Mouse (Mus musculus) left cerebral cortex, adult 8-10 months (tissue): ENCODE data around the gene Cdk4. TPM values are rescaled to one million over a fixed set of nuclear protein-coding genes. Genes with fewer than 3 reads are reported as not detected.
"Not testable (repeated sequence)": the region's sequence is repeated elsewhere in the genome, so short reads cannot be mapped to it uniquely, and the experiment has no call there.

Source experiments
- DNase-seq, 2 experiments: peaks; one replicate each; pipeline ENCODE4 v3.0.0; 2022; ENCODE audit warnings: low spot score in 2 of 2
- total RNA-seq, 4 experiments: library from RNA; stranded (reverse); gene quantifications; 2 replicates each; pipeline ENCODE4 v1.2.4; 2022

Cdk4 gene
- total RNA-seq, 4 experiments from 2014 or later = 79.8 to 91.4 (median 85.4) TPM

DNA sequence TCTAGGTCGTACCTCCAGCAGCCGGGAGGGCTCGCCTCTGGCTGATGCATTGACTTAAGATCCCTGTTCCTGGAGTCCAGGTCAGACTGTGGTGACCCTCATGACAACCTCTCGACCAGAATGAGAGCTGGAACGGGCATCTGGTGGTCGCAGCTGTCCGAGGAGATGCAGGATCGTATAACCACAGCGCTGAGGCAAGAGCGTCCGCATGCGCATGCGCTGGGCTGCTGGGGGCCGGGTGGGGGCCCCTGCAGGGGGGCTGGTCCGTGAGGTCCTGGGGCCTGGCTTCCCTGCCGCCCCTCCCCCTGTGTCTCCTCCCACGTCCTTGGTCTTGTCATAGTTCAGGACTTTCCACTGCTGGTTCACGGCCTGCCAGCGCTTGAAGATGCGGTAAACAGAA lies 6.8 kb upstream of the Cdk4 start:
- DNase-seq = no peak

DNA sequence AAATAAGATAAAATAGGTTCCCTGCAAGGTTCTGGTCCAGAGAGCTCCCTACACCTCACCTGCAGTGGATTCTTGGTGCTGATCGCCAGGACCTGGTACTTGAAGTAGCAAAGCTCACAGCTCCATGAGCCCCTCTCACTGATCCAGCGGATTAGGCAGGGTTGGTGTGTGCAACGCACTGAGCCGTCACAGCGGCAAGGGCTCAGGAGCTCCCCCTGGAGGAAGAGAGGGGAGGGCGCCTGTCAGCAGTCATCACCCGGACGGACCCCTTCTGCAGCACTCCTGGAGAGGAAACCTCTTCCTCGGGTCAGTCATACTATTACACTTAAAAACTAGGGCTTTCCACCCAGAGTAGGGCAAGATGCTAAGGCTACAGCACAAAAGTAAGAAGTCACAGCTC lies 5.2 kb upstream of the Cdk4 start:
- DNase-seq = no peak

DNA sequence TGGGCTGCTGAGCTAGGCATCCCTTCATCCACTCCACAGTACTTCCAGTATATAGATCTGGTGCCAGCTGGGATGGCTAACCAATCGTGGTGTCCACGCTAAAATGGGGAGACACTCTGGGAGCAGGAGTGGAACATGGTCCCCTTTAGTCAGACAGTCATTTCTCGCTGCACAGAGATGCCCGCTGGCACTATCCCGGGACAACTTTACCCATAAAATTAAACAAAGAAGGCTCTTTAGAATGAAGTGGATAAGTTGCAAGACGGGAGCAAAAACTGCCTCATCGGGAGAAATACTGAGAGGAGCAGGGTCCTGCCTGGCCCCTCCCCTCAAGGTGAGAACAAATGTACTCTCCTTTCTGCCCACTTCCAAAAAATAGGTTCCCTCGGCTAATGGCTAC lies 4.6 kb upstream of the Cdk4 start:
- no peak for DNase-seq

DNA sequence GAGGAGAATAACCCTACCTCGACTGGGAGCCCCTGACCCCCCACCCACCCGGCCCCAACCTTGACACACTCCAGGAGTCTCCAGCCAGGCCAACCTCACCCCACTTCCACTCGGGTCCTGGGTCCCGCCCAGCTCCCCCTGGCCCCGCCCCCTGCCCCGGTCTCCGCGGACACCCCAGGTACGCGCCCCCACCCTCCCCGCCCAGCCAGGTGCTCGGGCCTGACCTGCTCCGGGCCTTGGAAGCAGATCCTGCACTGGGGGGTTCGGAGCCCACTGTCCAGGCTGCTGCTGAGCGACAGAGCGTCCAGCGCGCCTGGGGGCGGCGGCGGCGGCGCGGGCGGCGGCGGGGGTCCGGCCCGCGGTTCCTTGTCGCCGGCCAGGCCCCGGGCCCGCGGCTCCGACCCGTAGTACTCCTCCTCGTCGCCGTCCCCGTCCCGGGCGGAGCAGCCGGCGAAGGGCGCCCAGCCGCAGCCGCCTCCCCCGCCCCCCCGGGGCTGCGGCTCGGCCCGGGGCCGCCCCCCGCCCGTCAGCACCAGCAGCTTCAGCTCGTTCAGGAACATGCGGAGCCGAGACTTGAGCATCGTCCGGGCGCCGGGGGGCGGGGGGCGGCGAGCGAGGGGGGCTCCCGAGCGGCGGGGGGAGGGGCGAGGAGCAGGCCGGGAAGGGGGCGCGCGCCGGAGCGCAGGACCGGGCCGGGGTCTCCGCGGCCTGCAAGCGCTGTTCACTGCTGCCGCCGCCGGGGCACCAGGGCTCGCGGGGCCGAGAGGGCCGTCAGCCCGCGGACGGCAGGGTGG lies 4.0 kb upstream of the Cdk4 start:
- DNase-seq = no peak

DNA sequence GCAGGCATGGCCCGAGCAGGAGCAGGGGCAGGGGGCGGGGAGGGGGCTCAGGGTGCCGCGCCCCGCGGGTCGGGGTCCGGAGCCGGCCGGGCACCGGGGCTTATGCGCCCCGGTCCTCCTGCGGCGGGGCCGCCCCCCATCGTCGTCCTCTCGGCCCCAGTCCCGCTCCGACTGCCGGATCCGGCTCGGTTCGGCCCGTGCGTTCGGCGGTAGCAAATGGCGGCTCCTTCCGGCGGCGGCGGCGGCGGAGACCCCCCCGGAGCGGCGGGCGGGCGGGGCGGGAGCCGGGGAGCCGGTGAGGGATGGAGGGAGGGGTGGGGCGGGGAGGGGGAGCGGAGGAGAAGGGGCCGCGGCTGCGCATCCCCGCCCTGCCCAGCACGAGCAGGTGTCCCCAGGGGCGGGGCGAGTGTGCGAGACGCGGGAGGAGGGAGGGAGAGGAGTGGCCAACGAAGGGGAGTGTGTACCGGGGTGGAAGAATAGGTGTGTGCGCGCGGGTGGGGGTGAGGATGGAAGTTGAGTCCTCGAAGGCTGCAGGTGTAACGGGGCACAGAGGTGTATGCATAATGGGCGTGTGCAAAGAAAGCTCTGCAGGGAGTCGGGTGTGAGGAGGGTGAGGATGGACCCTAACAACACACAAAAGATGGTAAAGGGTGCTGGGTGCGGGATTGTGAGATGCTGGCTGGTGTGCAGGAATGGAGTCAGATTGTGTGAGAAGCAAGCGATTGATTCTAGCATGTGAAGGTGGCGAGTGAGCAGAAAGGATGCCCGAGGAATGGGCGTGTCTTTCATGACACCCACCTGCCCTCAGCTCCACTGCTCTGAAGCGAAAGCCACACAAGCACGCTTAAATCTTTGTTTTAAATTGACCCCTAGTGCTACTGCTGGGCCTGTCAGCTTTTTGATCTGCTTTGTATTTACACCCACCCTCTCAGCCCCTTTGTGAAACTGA lies 3.1 kb upstream of the Cdk4 start, which contains the start of gene March9:
March9 (minus strand) TSS at position 217 of the 949 bp plus-strand sequence.
- DNase-seq = no peak

DNA sequence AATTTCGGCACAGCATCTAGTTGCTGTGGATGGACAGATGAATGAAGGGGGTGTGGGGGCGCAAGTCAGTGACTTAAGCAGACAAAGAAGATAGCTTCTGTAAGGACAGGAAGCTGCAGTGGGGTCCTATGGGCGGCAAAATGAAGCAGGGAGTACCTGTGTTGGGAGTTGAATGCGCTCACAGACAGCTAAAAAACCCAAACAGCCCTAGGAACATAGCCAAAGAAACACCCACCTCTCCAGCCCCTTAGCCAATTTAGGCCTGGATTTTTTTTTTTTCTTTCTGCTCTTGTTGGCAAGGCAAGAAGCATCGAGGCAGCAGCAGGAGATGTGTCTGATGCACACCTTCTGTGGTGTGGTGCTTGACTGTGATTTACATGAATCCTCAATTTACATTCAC lies 2.2 kb upstream of the Cdk4 start:
- no peak for DNase-seq

DNA sequence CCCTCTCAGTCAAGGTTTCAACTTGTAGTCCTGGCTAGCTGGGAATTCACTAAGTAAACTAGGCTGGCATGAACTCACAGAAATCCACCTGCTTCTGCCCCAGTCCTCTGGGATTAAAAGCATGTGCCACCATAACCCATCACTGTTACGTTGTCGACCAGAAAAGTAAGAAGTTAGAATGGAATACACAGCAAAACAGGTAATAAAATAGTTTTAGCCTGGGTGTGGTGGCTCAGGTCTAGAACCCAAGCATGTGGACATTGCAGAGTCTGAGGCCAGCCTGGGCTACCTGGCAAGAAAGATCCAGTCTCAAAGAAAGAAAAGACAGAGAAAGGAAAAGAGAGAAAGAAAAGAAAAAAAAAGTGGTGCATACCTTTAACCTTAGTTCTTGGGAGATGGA lies 1.8 kb upstream of the Cdk4 start:
- DNase-seq = peak in 1 of 2 experiments; percentile 18

DNA sequence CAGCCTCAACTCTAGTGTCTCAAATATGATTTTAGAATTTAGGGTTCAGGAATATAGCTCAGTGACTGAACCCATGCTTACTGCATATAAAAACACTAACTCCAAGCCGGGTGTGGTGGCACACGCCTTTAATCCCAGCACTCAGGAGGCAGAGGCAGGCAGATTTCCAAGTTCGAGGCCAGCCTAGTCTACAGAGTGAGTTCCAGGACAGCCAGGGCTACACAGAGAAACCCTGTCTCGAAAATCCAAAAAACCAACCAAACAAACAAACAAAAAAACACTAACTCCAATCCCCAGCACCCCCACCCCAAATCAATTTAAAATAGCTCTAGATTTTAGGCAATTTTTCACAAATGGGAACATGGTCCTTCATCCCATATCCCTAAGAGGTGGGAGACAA lies 1.2 kb upstream of the Cdk4 start:
- not testable (repeated sequence) for DNase-seq

DNA sequence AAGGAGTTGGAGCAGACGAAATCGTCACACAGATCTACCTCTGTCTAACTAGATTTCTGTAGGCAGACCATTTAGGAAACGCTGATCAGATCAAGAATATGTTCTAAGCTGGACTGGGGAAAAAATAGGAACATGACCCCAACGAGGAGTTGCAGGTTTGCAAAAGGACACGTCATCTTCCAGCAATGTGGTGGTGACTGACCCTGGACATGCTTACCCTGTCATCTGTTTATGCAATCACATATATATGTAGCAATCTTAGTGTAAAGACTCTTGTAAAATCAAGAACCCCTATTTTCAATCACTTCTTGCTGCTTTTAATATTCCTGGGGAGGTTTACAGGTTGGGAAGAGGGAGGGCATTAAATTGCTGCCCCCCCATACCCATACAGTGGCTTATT lies 831 bp upstream of the Cdk4 start:
- no peak for DNase-seq

DNA sequence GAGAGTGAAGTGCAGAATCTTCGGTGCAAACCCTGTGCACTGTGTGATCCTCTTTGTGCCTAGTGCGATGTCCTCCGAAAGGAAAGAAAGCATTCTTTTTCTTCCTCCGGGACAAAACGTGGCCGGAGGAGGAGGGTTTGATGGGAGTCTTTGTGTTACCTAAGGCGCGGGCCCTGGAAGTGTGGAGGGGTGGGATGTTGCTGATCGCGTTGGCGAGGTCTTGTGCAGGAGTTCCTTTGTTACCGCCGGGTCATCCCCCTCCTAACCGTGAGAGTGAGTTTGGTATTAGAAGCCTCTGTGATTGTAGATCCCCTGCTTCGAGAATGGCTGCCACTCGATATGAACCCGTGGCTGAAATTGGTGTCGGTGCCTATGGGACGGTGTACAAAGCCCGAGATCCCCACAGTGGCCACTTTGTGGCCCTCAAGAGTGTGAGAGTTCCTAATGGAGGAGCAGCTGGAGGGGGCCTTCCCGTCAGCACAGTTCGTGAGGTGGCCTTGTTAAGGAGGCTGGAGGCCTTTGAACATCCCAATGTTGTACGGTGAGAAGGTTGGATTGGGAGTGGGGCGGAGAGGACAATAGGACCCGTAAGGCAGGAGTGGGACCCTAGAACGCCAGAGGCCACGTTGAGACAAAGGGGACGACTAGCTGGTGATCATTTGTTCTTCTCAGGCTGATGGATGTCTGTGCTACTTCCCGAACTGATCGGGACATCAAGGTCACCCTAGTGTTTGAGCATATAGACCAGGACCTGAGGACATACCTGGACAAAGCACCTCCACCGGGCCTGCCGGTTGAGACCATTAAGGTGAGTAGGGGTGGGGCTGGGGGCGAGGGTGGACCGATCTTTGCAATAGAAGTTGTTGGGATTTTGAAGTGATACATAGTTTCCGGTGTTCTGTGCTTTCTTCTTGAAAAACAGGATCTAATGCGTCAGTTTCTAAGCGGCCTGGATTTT lies 858 bp downstream of the Cdk4 start:
- DNase-seq = no peak

DNA sequence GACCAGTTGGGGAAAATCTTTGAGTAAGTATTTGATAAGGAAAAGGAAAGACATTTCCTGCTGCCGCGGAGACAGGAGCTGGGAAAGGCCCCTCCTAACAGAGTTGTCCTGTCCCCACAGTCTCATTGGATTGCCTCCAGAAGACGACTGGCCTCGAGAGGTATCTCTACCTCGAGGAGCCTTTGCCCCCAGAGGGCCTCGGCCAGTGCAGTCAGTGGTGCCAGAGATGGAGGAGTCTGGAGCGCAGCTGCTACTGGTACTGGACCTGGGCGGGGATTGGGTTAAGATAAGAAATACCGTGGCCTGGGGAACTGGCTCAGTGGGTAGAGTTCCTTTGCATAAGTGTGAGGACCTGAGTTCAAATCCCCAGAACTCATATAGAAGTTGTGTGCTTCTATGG lies 2.6 kb downstream of the Cdk4 start:
- no peak for DNase-seq

DNA sequence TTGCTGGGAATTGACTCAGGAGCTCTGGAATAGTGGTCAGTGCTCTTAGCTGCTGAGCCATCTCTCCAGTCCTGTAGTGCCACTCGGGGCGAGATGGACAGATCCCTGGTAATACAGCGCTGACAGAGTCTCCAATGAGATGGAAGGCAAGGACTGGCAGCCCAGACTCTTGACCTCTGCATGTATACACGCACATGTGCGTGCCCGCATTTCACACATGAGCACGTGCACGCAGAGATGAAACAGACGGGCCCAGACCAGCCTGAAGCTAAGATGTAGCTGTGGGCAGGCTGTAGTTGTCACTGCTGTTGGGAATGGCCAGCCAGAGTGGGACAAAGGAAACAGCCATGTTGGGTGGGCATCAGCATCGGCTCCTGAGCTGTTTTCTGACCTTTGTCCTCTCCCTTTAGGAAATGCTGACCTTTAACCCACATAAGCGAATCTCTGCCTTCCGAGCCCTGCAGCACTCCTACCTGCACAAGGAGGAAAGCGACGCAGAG lies 3.2 kb downstream of the Cdk4 start:
- no peak for DNase-seq

DNA sequence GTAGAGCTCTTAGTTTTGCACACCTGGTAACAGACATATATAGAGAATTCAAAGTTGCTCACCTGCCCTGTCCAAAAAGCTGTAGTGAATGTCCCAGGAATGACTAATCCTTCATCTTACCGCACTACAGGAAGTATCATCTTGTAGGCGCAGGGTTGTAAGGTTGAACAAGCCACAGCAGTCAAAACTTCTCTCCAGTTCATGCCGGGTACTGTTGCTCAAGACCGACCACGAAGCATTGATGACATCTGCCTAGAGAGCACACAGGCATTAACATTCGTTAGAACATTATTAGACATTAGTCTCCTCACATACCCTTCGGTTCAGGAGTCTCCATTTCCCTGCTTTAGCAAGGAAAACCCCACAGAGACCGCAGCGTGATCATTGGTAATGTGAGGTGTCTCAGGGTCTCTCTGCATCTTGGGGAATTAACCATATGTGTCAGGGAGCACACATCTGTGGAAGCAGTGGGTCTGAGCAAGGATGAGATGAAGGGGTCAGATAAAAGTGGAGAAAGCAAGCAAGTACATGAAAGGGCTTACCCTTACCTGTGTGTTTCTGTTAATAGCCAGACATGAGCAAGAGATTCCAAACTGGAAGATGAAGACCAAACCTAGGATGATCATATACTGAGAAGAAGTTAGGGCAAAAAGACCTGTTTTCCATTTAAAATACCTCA lies 5.2 kb downstream of the Cdk4 start:
- DNase-seq = no peak

DNA sequence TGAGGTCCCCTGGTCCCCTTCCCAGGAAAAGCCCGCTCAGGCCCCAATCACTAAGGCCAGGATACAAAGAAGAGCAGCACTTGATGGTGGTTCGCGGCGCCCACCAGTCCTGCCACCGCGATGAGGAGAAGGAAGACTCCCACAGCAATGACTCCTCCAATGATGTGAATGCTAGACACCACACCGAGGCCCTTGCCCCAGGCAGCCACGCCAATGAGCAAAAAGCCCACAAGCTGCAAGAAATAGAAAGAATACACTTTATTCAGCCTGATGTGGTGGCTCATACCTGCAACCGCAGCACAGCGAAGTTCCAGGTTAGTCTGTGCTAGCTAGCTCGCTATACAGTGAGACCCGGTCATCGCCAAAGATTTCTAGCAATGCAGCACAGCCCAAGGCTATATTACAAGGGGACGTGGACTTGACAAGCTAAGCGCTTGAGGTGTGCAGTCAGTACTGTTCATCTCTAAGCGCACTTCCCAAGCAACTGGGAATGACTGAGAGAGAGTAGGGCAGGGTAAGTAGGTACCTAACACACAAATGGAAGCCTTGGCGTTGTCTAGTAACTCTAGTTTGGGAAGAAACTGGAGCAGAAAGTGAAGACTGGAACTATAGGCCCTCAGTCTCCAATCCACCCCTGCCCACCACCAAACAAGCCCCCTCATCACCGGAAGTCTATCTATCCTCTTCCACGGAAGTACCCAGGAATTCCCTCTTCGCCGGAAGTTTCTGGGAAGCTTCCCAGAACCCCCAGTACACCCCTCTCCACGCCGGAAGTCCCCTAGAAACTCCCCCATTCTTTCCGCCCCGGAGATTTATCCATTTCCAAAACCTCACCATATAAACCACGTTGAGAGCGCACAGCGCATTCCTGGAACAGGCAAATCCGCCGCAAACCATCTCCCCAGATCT lies 6.2 kb downstream of the Cdk4 start:
- DNase-seq = no peak

DNA sequence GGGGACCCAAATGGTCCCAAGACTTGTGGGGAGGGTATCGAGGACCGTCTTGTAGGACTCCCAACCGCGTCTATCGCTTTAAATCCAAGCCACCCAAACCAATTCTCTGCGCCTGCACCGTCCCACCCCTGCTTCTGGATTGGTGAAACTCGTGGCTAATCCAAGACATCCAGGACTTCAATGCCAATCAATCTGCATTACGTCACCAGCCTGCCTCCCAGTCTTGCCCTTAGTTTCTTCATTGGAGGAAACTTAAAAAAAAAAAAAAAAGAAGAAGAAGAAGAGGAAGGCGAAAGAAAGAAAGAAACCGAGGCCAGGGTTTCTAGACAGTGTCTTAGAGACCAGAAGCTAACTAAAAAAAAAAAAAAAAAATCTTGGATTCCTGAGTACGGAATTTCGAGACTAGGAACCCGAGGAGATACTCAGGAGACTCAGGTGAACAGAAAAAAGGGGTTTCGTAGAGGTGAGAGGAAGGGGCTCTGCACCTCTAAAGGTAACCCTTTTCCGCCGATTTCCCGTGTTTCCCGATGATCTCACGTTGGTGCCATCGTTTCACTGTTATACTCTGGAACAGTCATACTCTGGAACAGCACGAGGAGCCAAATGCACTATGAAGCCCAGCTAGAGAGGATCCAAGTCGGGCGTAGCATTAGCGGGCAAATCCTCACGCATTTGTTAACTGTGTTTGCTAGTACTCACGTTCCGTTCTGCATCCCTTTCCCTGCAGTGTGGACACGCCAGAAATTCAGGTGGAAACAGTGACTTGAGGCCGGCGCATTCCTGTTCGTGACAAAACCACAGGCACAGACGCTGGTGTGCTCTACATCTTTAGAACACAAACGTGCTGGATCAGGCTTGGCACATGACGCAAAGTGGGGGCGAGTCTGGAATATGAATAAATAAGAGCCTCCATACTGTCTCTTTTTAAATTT lies 7.1 kb downstream of the Cdk4 start, which contains the start of gene Tspan31:
Tspan31 (minus strand) TSS at position 75 of the 932 bp plus-strand sequence.
- peak; percentile 84 to 95 for DNase-seq

DNA sequence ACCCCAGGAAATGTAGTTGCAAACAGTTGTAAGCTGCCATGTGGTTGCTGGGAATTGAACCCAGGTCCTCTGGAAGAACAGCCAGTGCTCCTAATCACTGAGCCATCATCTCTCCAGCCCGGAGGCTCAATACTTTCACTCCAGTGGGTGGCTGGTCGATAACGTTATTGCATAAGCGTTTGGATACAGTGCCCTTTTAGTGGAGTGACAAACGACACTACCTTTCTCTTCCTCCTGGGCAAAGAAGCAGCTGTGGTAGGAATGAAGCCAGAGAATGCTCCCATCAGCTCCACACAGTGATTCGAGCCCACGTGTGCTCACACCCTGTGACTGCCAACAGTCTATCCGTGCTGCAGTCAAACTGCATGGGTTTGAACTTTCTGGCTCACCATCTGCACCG lies 7.9 kb downstream of the Cdk4 start:
- DNase-seq = no peak

DNA sequence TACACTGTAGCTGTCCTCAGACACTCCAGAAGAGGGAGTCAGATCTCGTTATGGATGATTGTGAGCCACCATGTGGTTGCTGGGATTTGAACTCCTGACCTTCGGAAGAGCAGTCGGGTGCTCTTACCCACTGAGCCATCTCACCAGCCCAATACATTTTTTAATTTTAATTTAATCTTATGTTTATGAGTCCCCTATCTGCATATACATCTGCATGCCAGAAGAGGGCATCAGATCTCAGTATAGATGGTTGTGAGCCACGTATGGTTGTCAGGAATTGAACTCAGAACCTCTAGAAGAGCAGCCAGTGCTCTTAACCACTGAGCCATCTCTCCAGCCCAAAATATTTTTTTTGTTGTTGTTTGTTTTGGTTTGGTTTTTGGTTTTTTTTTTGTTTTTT lies 8.9 kb downstream of the Cdk4 start:
- DNase-seq = not testable (repeated sequence)

DNA sequence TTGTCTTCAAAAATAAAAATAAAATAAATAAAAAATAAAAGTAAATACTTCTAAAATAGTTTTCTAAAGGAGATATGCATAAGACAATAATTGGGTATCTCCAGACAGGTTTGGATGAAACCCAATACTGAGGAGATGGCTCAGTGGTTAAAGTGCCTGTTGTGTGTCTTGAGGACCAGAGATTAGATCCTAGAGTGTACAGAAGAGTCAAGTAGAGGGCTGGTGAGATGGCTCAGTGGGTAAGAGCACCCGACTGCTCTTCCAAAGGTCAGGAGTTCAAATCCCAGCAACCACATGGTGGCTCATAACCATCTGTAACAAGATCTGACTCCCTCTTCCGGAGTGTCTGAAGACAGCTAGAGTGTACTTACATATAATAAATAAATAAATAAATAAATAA lies 9.6 kb downstream of the Cdk4 start:
- not testable (repeated sequence) for DNase-seq
